ENCODE assay signal across 9 mouse cellular contexts in the genomic region with DNA sequence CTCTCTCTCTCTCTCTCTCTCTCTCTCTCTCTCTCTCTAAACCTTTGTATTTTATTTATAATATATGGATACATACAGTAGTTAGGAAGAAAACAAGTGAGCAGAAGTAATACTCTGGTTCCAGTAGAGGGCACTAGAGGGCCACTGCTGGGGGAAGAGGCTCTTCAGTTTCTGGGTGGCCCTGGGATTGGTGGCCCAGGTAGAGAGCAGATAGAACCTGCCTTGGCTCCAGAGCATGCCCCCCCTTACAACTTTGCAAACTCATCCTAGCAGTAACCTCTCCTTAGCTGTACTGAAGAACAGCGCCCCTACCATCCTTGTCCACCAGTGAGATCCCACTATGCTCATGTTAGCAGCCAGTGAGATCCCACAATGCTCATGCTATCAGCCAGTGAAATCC.
DNase-seq lines count a peak whose midpoint lies in the region; ATAC-seq lines count a peak whose summit lies in the region.
"Had no signal": no experiment of that assay in that cellular context is flagged by ENCODE, and none has a peak within 500 bp of the region (broad histone marks: within the 10 kb centered on the region; RNA-seq: fewer than 3 reads in every experiment).

No protein-coding gene starts in this region.

- H3K4me2 ChIP-seq in intestine, embryonic 14.5 days (ENCODE audit: low read length), result no peak overlapping the region
- no peak overlapping the region for H3K4me2 ChIP-seq in intestine, embryonic 15.5 days (replicated peaks)
- no peak overlapping the region for H3K4me2 ChIP-seq in hindbrain, embryonic 13.5 days
- no peak overlapping the region for H3K4me2 ChIP-seq in limb, embryonic 11.5 days (ENCODE audit: low read depth, severe bottlenecking)
- H3K4me2 ChIP-seq: limb, embryonic 13.5 days had no signal

- no peaks in the 10 kb centered on the region for H3K4me1 ChIP-seq in intestine, embryonic 14.5 days (replicated peaks; ENCODE audit: control insufficient read depth, insufficient read depth, low read length)
- H3K4me1 ChIP-seq in intestine, embryonic 15.5 days (replicated peaks), result no peaks in the 10 kb centered on the region
- peaks cover 9% of the 10 kb centered on the region for H3K4me1 ChIP-seq in hindbrain, embryonic 13.5 days (replicated peaks)
- no peaks in the 10 kb centered on the region for H3K4me1 ChIP-seq in limb, embryonic 11.5 days (ENCODE audit: control insufficient read depth, insufficient read depth, low read length)
- H3K4me1 ChIP-seq: limb, embryonic 13.5 days had no signal

- 57% methylated on average over 1 of the region's 1 CpGs for WGBS in intestine, embryonic 14.5 days
- 26% methylated on average over 1 of the region's 1 CpGs for WGBS in intestine, embryonic 15.5 days
- WGBS in hindbrain, embryonic 13.5 days, result 32% methylated on average over 1 of the region's 1 CpGs
- WGBS in limb, embryonic 11.5 days, result 26% methylated on average over 1 of the region's 1 CpGs

- no peak for DNase-seq in intestine, embryonic 14.5 days (ENCODE audit: low spot score)
- DNase-seq in R1 (ENCODE audit: low read depth, low spot score), result peak; percentile 64
- peak; percentile 82 for DNase-seq in embryo, embryonic 11 days
- DNase-seq in limb, embryonic 11.5 days (ENCODE audit: low spot score), result peak; percentile 56
- peak; percentile 72 for DNase-seq in thymus, postnatal 0 days (ENCODE audit: low spot score)

- no peak overlapping the region for H3K27ac ChIP-seq in intestine, embryonic 14.5 days (ENCODE audit: low read depth)
- no peak overlapping the region for H3K27ac ChIP-seq in intestine, embryonic 15.5 days
- no peak overlapping the region for H3K27ac ChIP-seq in hindbrain, embryonic 13.5 days
- no peak overlapping the region for H3K27ac ChIP-seq in limb, embryonic 11.5 days (replicated peaks; ENCODE audit: low read depth, low read length)
- H3K27ac ChIP-seq: limb, embryonic 13.5 days had no signal

- no peak overlapping the region for H3K9ac ChIP-seq in intestine, embryonic 14.5 days (ENCODE audit: low read length)
- no peak overlapping the region for H3K9ac ChIP-seq in intestine, embryonic 15.5 days
- no peak overlapping the region for H3K9ac ChIP-seq in hindbrain, embryonic 13.5 days
- no peak overlapping the region for H3K9ac ChIP-seq in limb, embryonic 11.5 days (ENCODE audit: low read length)
- H3K9ac ChIP-seq: limb, embryonic 13.5 days had no signal

- no peaks in the 10 kb centered on the region for H3K36me3 ChIP-seq in intestine, embryonic 14.5 days (ENCODE audit: control insufficient read depth, insufficient read depth, low read length)
- H3K36me3 ChIP-seq in intestine, embryonic 15.5 days, result no peaks in the 10 kb centered on the region
- H3K36me3 ChIP-seq in hindbrain, embryonic 13.5 days, result no peaks in the 10 kb centered on the region
- no peaks in the 10 kb centered on the region for H3K36me3 ChIP-seq in limb, embryonic 11.5 days (ENCODE audit: control insufficient read depth, insufficient read depth, low read length)
- H3K36me3 ChIP-seq: limb, embryonic 13.5 days had no signal

- no peaks in the 10 kb centered on the region for H3K9me3 ChIP-seq in intestine, embryonic 14.5 days (ENCODE audit: control insufficient read depth, low read length)
- H3K9me3 ChIP-seq in intestine, embryonic 15.5 days, result no peaks in the 10 kb centered on the region
- no peaks in the 10 kb centered on the region for H3K9me3 ChIP-seq in hindbrain, embryonic 13.5 days
- no peaks in the 10 kb centered on the region for H3K9me3 ChIP-seq in limb, embryonic 11.5 days (ENCODE audit: control insufficient read depth, low read length)
- H3K9me3 ChIP-seq: limb, embryonic 13.5 days had no signal

- ATAC-seq in intestine, embryonic 14.5 days (replicated peaks; ENCODE audit: low FRiP score, low TSS enrichment, low read depth), result 0 out of 2 replicates have a peak, but pooled peaks have one; percentile 26
- no peak for ATAC-seq in intestine, embryonic 15.5 days
- ATAC-seq in hindbrain, embryonic 13.5 days (ENCODE audit: low FRiP score), result 0 out of 2 replicates have a peak, but pooled peaks have one; percentile 44
- ATAC-seq in limb, embryonic 11.5 days (ENCODE audit: insufficient number of reproducible peaks, low FRiP score, low TSS enrichment, low read depth), result no peak
- peak; percentile 86 for ATAC-seq in monocyte, adult 5-6 weeks (replicated peaks; ENCODE audit: insufficient number of reproducible peaks, low FRiP score, low TSS enrichment, poor library complexity, severe bottlenecking)

- H3K27me3 ChIP-seq in intestine, embryonic 14.5 days (replicated peaks; ENCODE audit: control insufficient read depth, insufficient read depth, low read length), result no peaks in the 10 kb centered on the region
- H3K27me3 ChIP-seq in intestine, embryonic 15.5 days (replicated peaks), result no peaks in the 10 kb centered on the region
- no peaks in the 10 kb centered on the region for H3K27me3 ChIP-seq in hindbrain, embryonic 13.5 days
- no peaks in the 10 kb centered on the region for H3K27me3 ChIP-seq in limb, embryonic 11.5 days (ENCODE audit: control insufficient read depth, insufficient read depth, low read length)
- H3K27me3 ChIP-seq: limb, embryonic 13.5 days had no signal

- H3K4me3 ChIP-seq in intestine, embryonic 14.5 days (ENCODE audit: low read depth, low read length), result no peak overlapping the region
- no peak overlapping the region for H3K4me3 ChIP-seq in intestine, embryonic 15.5 days (replicated peaks)
- H3K4me3 ChIP-seq in hindbrain, embryonic 13.5 days, result no peak overlapping the region
- H3K4me3 ChIP-seq in limb, embryonic 11.5 days (ENCODE audit: low read depth, low read length), result no peak overlapping the region
- H3K4me3 ChIP-seq: limb, embryonic 13.5 days had no signal

Comparison
In these comparisons a context has a peak if more than half of its experiments do, and no peak if none do; other contexts are left out.
1. ATAC-seq: peak in intestine, embryonic 14.5 days (single experiment), hindbrain, embryonic 13.5 days (single experiment) and monocyte, adult 5-6 weeks (single experiment); none in intestine, embryonic 15.5 days (single experiment) and limb, embryonic 11.5 days (single experiment).